Mouse (Mus musculus): ENCODE measurements around the gene Bckdha.

GRCm38 (mm10) chr7:25684659-25685058 lies 25.9 kb upstream of the Bckdha start:
- TF ChIP-seq GATA1 (IDR thresholded peaks at IDR 0.05; ENCODE audit: borderline replicate concordance, low read length) (no peak), TAL1 (conservative IDR thresholded peaks at IDR 0.05; ENCODE audit: low read depth, low read length) (no peak), POLR2AphosphoS5 (IDR thresholded peaks at IDR 0.05; ENCODE audit: insufficient replicate concordance, low read depth, low read length) (no peak)

Data from G1E (cell line).